Mouse (Mus musculus): ENCODE measurements at regions not wholly inside any gene's neighbourhood (a gene's known extent, or its start where the extent isn't known, plus 50 kb on each side); places are given as distances from the start of the nearest gene placed in this dataset.
A peak's percentile ranks its signal among the peaks of the same experiment; 100 is the strongest.
"Not testable (repeated sequence)": the region's sequence is repeated elsewhere in the genome, so short reads cannot be mapped to it uniquely, and the experiment has no call there.

- no peak for DNase-seq (ENCODE audit: extremely low spot score)
Observed at GRCm38 (mm10) chr10:99581074-99581473, 178.4 kb downstream of the Csl start.

GRCm38 (mm10) chr10:99584855-99585254, 174.6 kb downstream of the Csl start:
- DNase-seq (ENCODE audit: extremely low spot score): no peak

- no peak for DNase-seq (ENCODE audit: extremely low spot score)
Observed at GRCm38 (mm10) chr10:99592220-99592619, 167.2 kb downstream of the Csl start.

- no peak for DNase-seq (ENCODE audit: extremely low spot score)
Observed at GRCm38 (mm10) chr10:99595659-99596058, 163.8 kb downstream of the Csl start.

GRCm38 (mm10) chr10:99599142-99600120, 160.0 kb downstream of the Csl start:
- not testable (repeated sequence) for DNase-seq (ENCODE audit: extremely low spot score)

GRCm38 (mm10) chr10:99602331-99602730, 157.1 kb downstream of the Csl start:
- DNase-seq (ENCODE audit: extremely low spot score): no peak

GRCm38 (mm10) chr10:99604172-99604571, 155.3 kb downstream of the Csl start:
- no peak for DNase-seq (ENCODE audit: extremely low spot score)

GRCm38 (mm10) chr10:99608477-99608876, 151.0 kb downstream of the Csl start:
- DNase-seq (ENCODE audit: extremely low spot score): no peak

- DNase-seq (ENCODE audit: extremely low spot score): no peak
Observed at GRCm38 (mm10) chr10:99609420-99609819, 150.0 kb downstream of the Csl start.

- no peak for DNase-seq (ENCODE audit: extremely low spot score)
Observed at GRCm38 (mm10) chr10:99610890-99611289, 148.6 kb downstream of the Csl start.

- DNase-seq (ENCODE audit: extremely low spot score): no peak
Observed at GRCm38 (mm10) chr10:99614392-99615249, 144.8 kb downstream of the Csl start.

- no peak for DNase-seq (ENCODE audit: extremely low spot score)
Observed at GRCm38 (mm10) chr10:99615371-99615770, 144.1 kb downstream of the Csl start.

- DNase-seq (ENCODE audit: extremely low spot score): peak; percentile 84
Observed at GRCm38 (mm10) chr10:99615779-99616178, 143.7 kb downstream of the Csl start.

GRCm38 (mm10) chr10:99617623-99618022, 141.8 kb downstream of the Csl start:
- DNase-seq (ENCODE audit: extremely low spot score): no peak

GRCm38 (mm10) chr10:99619421-99620151, 139.9 kb downstream of the Csl start:
- DNase-seq (ENCODE audit: extremely low spot score): peak; percentile 64

GRCm38 (mm10) chr10:99620489-99620888, 139.0 kb downstream of the Csl start:
- no peak for DNase-seq (ENCODE audit: extremely low spot score)

- DNase-seq (ENCODE audit: extremely low spot score): no peak
Observed at GRCm38 (mm10) chr10:99627355-99627754, 132.1 kb downstream of the Csl start.

- DNase-seq (ENCODE audit: extremely low spot score): no peak
Observed at GRCm38 (mm10) chr10:99632250-99632985, 127.0 kb downstream of the Csl start.

GRCm38 (mm10) chr10:99635796-99636195, 123.7 kb downstream of the Csl start:
- no peak for DNase-seq (ENCODE audit: extremely low spot score)

- DNase-seq (ENCODE audit: extremely low spot score): no peak
Observed at GRCm38 (mm10) chr10:99639022-99639421, 120.4 kb downstream of the Csl start.

GRCm38 (mm10) chr10:99639469-99639868, 120.0 kb downstream of the Csl start:
- DNase-seq (ENCODE audit: extremely low spot score): no peak

Data from embryo, embryonic 9.5 days (tissue).